Mouse (Mus musculus) cerebellum, adult (tissue): Measurements from ENCODE around the gene Lhx6.

Experiments
- ATAC-seq: cut with Nextera tagmentation; 2 replicates; pipeline ENCODE4 v1.9.2; 2017; ENCODE audit warnings: mild to moderate bottlenecking, moderate library complexity, mixed read lengths; ENCODE audit not compliant: insufficient number of reproducible peaks, low FRiP score, low TSS enrichment

Lhx6 gene

DNA sequence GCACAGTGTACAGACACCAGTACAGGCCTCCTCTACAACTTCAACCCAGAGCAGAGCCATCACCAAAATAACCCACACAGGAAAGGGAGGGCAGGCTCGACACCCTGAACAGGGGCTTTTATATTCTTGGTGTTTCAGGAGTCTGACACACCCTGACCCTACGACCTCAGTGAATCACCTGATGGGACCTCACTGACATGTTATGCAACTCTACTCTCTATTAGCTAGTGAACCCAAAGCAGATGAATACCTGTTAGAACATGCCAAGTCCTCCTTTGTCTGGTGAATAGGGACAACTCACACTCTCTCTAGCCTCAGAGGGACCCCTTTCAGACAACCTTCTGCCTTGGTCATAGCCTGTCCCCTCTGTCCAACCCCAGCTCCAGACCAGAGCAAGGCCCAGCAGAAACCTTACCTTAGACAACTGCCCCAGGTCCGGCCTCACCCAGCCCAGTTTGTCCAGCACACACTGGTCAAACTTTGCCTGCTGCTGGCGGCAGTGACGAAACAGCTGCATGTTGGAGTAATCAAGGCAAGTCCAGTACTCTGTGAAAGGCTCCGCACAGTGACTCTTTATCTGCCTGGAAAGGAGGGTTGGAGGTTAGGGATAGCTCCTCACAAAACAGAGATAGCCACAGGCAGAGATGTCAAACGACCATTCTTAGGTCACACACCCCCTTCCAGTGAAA, 65.8 kb downstream of the Lhx6 start:
- no peak for ATAC-seq

DNA sequence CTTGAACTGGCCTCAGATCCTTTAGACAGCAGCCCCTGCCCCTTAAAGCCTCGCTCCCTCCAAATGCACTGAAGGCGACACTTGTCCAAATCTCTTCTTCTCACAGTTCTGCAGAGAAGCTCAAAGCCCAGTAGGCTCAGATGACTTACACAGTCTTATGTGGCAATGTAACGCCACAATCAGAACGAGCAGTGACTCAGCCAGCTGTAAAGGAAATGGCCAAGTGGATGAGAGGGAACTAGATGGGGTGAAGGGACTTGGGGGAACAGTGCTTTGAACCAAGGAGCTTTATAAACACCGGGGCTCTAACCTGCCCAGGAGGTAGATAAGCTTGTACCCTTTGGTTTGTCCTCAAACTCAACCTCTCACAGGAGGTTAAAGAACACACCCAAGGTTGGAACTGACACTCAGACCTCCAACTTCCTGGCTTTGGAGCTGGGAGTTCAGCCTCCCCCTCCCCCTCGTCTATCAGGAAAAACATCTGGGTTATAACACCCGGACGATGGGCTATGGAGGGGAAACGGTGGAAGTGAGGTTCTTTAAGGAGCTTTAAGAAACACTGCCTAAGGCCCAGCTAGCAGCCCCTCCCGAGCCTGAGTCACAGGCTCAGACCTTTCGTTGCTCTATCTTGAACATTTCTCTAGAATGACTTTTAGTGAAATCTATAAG, 69.7 kb downstream of the Lhx6 start:
- no peak for ATAC-seq

DNA sequence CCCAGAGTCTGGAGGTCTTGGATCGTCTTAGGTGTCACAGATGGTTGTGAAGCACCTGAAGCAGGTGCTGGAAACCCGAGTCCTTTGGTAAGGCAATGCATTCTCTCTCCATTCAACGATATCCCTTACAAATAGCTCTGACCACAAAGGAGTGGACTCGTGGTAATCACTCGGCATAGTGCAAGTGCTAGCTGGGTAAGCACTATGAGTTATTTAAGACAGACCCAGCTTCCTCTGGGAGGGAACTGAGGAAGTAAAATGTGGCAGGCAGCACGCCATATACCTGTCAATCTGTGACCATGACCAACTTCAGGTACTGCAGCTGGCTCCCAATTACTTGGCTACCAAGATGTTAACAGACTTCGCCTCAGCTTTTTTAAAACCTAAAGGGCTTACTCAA, 70.3 kb downstream of the Lhx6 start:
- ATAC-seq, result no peak

DNA sequence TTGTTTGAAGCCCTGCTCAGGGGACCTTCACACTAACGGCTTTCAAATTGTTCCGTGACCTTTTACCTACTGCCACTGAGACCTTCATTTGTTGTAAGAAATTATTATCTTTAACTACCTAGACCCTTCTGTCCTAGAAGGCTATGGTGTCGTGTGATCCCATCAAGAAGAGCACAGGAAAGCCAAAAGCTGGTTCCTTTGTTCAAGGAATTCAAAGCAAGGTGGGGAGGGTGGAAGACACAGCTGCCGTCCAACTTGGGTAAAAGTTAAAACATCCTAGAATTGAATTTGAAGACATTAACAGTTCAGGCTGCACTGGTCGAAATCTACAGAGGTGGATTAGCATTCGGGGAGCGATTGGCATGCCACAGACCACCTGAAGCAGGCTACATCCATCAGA, 71.2 kb downstream of the Lhx6 start:
- ATAC-seq, result no peak

DNA sequence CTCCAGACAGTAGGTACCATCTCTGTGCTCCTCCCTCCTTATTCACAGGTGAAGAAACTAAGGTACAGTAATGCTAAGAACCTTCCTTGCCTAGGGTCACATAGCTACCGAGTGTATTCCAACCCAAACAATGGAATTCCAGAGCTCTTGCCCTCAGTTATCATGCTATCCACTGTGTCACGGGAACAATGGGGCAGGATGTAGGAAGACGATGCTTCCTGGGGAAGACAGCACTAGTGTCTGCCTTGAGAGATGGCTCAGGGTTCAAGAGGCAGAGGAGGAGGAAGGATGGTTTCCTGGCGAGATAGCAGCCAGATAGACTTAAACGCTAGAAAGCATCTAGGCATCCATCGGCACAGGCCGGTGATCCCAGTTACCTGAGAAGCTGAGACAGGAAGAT, 72.3 kb downstream of the Lhx6 start:
- ATAC-seq, result no peak
